Mouse (Mus musculus): Measurements from ENCODE around the gene Scg3.

DNA sequence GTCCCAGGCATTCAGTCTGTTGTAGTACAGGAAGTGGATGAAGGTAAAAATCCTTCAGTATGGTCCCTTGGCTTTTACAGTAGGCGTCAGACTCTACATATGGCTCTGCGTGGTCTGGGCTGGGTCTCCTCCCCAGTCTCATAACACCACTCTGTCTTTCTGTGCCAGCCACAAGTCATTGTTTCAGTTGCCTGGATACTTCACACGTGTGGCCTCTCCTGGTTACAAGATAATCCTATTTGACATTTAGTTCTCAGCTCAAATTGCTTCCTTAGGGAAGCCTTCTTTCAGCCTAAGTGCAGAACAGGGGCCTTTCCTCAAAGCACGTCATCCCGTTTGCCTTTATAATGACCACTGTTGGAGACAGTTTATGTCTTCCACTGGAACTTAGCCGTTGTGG is 11.1 kb downstream of the Scg3 start:
- TF ChIP-seq GATA1 (IDR thresholded peaks at IDR 0.05; ENCODE audit: low read length) (no peak), TAL1 (IDR thresholded peaks at IDR 0.05; ENCODE audit: low read length) (no peak)
